Mouse (Mus musculus) right cerebral cortex, postnatal 10 days (tissue): ENCODE data around the gene Cdc42ep1.

Source experiments
- DNase-seq, 2 experiments: peaks; one replicate each; pipeline ENCODE4 v3.0.0; 2021; ENCODE audit warnings: low spot score in 2 of 2

Cdc42ep1 gene

DNA sequence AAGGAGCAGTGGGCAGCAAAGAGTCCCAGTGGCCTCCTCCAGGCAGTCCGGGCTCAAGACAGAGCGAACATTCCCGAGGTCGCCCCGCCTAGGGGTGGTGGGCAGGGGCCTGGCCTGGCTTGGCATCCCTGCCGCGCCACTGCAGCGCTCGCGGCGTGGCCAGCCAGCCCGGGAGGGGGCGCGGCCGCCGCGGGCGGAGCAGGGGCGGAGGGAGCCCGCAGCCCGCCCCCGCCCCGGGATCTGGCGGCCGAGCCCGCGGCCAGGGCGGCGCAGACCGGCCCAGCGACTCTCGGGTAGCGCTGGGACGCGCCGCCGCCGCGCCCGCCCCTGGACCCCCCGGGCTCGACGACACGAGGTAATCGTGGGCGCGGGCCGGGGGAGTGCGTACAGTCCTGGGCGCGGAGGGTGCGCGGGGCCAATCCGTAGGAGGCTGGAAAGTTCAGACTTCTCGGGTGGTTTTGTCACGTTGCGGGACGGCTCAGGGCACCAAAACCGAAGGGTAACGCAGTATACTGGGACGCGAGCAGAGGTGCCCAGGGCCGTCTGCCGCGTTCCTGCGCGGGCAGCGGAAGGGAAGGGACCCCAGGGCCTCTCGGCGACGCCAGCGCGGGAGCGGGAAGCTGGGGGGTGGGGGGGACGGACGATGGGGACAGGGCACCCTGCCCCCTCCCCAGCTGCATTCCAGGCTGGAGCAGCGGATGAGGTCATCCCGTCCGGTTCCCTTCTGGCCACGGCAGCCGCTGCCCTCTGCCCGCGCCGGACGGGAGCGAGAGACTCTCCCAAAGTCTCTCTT is at the start of gene Cdc42ep1:
TSS of gene Cdc42ep1 (plus strand) at position 254 of the 793 bp plus-strand sequence.
- peak in 1 of 2 experiments; percentile 59 for DNase-seq

DNA sequence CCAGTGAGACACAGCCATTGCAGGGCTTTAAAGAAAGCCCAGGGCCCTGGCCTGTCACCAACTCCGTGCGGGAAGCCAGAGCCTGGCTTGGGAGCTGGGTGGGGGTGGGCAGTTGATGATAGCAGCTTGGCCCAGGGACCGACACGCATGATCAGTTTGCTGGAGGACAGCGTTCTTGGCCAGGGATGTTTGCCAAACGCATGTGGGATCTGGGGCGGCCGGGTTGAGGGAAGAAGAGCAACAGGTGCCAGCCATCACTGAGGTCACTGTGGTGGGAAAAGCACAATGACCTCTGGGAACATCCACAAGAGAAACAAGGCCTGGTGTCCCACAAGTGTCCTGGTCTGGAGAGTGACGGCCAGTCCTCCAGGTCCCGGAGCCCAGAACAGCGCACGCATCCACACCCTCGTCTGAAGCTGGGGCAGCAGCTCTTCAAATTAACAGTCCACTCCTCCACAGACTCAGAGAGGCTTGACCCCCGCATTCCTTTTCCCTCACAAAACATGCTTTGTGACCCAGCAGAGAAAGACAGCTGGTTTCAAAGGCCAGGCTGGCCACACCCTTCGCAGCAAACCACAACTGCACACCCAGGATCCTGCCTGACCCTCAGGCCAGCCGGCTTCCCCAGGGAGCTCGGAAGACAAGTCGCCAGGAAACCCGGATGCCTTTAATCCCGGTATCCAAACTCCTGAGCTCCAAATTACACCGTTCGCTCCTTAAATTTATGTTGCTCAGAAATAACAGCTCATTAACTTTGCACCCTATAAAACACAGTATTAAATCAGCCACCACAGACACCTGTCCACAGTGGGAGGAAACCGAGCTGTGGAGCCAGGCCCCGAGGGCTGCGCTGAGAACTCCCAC is 46.0 kb upstream of the Cdc42ep1 start:
- no peak for DNase-seq

DNA sequence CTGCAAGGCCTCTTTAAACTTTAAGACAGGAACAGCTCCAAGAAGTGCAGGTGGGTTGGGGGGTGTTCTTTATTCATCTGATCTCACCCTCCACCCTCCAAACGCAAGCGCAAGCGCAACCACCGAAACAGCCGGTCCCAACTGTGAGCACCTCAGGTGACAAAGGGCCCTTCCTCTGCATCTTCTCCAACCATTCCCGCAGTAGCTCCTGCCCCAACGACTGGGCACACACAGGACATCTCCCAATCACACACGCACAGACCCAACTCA is 45.4 kb upstream of the Cdc42ep1 start:
- DNase-seq, result no peak

DNA sequence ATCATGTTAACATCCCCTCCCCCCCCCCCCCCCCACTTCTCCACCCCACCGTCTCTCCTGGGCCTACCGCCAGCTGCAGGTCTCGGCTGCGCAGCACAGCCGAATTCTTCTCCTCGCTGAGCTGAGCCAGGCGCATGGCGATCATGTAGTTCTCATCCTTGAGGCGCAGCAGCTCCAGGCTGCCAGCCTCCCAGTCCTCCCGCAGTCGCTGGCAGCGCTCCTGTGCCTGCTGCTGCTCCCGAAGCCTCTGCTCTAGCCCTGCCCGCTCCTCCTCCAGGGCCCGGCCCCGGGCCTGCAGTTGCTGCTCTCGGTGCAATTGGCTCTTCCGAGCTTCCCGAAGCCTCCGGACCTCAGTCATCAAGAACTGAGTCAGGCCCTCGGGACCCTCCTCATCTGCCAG is 43.4 kb upstream of the Cdc42ep1 start:
- peak; percentile 71 to 72 for DNase-seq

DNA sequence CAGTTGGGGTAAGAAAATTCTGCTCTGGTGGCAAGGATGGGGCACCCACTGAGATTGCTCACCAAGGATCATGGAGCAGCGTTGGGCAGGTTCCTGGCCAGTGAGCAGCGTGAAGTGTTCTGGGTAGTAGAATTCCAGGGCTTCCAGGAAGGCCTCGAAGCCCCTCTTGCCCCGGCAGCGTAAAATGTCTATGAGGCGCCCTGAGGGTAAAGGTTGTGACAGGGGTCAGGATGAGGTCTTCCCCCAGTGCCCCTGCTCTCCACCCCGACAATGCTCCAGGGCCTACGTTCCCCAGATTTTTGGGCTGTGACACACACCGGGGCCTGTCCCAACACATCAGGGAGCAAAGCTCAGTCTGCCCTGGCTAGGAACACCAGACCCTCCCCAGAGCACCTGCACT is 40.9 kb upstream of the Cdc42ep1 start:
- DNase-seq, result no peak

DNA sequence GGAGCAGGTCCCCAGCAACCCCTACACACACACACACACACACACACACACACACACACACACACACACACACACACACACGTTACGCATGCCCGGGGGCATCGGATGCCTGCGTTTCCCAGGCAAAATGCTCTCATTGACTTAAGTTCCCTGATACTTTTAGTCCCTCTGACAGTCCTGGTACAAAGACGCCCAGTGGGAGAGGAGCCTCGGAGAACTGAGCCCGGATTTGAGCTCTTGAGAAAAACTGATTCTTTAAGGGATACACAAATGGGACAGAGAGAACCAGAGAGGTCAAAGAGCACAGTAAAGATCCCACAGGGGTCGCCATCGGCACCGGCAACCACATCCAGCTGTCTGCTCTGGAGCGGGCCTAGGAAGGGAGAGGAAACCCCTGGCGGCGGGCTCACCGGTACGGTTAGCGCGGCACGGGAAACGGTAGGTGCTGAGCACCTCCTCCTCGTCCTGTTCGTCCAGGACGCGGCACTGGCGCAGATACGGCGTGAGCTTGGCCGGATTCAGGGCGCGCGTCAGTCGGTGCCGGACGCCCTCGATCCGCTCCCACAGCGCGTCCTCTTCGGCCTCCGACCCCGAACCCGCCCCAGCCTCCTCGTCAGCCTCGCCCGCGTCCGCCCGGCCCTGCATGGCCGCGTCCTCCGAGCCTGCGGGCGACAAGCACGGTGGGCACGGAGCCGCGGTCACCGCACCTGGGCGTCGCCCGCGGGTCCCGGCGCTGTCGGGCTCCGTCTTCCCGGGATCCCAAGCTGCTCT is 40.3 kb upstream of the Cdc42ep1 start:
- no peak for DNase-seq

DNA sequence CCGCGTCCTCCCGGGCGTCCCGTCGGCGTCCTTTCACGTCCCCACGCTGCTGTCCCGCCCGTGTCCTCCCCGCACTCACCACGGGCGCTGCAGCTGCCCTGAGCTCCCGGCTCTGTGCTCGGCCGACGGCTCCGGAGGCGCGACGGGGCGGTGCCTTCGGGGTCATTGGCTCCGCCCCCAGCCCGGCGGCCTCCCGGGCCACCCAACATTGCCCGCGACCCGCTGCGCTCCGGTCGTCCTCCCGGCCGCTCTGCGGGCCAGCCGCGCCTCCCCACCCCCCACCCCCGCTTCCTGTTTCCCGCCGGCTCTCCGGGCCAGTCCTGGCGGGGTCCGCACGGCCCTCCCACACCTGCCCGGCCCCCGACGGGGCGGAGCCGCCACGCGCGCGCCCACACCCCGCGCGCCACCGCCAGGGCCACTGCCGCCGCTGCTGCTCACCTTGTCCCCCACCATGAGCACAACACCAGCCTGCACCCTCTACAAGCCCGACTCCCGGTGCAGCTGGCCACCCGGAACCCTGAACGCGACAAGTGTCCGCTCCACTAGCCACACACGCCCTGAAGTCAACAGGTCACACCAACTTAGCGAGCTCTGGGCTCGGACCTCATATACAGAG is 39.5 kb upstream of the Cdc42ep1 start, which contains the start of gene Card10:
TSS of gene Card10 (minus strand) at position 267 of the 616 bp plus-strand sequence.
- no peak for DNase-seq

DNA sequence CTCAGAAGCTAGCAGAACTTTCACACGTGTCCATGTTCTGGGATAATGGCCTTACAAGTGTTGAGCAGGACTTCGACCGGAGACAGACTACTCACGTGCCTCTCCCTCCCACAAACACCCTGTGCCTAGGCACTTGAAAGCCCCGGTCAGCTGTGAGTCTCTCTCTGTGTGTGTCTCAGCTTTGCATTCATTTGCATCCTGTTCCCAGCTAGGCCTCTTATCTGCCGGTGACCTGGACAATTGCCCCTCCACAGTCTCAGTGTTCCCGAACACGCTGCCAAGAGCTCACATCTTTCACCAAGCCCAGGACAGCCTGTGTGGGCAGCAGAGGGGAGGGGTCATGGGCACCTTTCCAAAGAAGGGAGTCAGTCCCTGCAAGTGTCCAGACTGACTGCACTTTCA is 38.9 kb upstream of the Cdc42ep1 start:
- DNase-seq, result no peak

DNA sequence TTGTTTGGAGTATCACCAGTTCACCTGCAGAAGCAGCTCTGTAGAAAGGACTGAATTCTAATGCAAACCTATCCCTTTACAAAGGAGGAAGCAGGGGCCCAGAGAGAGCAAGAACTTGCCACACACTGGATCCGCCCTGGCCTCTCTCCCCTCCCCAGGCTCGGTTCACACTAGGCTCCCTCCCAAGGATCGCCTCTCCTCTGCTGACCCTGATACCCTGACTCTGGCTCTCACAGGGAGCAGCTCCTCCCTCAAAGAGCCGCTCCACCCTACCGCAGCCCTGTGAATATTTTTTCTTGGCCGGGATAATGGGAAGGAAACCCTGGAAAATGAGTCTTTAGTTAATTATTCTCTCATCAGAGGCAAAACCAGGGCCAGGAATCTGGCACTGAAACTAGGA is 38.1 kb upstream of the Cdc42ep1 start:
- DNase-seq, result no peak

DNA sequence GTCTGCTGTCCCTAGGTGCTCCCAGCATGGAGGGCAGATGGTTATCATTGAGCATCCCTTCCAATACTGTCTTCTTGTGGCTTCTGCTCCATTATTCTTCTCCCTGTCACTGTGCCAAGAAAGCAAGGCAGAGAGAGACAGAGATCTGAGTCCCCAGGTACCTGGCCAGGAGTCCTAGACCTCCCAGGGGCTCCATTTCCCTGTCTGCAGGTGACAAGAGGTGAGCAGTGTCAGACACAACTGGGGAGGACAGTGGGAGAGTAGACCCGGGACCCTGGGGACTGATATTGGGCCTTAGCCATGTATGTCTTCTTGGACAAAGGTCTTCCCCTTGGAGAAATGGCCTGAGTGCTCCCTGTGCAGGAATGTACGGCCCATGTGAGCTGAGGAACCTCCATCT is 37.1 kb upstream of the Cdc42ep1 start:
- DNase-seq, result no peak

DNA sequence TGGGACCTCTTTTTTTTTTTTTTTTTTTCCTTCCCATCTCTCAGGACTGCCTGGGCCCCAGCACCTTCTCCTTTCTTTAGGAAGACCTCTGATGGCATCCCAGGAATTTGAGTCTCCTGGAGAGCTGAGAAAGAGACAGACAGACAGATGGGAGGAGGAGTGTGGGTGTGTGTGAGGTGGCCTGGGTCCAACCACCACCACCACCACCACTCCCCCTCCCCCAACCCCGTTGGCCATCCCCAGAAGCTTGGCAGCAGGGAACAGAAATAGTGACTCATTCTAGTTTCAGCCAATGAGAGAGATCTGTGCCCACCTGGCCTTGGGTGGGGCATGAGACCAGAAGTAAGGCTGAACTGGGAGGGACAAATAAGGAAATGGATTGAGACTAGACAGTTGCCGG is 35.8 kb upstream of the Cdc42ep1 start:
- DNase-seq, result no peak

DNA sequence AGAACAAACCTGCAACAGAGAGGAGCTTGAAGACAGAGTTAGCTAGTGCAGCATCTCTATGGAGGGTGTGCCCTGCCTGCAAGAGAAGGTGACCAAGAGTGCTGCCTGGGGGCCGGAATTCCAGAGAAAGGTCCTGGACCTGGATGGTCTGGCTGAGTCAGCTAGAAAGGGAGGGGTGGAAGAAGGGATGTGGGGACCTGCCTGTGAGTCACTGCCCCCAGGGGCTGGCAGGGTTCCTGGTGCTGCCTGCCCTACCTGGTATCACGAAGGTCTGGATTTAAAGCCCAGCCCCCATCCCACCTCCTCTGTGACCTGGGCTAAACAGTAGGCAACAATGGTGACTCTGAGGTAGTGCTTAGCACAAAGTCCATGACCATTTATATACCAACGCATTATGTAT is 35.3 kb upstream of the Cdc42ep1 start:
- DNase-seq, result no peak

DNA sequence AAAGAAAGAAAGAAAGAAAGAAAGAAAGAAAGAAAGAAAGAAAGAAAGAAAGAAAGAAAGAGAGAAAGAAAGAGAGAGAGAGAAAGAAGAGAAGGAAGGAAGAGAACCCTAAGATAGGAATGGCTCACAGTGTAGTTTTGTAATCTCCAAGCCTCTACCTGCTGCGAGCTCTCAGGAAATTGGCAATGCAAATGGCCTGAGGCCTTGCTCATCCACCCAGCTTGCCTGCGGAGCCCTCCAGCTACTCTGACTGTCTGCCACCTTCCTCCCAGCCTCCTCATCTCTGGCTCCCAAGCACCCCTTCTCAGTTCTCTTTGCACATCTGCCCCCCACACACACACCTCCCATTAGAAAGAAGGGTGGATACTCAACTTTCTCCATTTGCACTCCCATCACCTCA is 33.4 kb upstream of the Cdc42ep1 start:
- no peak for DNase-seq

DNA sequence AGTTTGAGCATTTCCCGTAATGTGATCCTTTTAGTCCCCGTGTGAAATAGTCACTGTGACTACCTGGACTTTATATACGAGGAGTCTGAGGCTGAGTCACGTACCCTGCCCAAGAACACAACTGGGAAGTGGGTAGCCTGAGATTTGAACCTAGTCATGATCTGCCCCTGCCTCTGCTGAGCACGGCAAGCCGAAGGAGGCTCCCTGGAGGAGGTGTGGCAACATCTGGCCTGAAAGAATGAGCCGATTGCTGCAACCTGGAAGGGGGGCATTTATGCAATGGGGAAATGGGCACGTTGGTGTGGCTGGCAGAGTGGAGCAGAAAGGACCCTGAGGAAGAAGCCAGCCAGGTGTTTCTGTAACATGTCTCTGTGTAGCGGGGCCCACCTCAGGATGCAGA is 32.7 kb upstream of the Cdc42ep1 start:
- DNase-seq, result no peak

DNA sequence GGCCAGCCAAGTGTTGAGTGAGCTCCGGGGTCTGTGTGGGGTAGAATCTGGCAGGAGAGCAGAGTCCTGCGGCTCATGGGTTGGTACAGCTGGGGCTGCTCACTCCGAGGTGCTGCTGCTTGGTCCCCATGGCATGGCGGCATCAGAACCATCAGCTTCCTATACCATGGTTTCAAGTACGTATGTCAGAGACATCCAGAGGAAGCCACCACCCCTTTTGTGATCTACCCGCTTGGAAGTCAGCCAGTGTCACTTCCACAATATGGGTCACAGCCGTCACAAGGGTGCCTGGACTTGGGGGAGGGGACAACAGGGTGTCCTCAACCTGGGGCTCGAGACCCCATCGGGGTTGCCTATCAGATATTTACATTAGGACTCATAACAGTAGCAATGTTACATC is 32.3 kb upstream of the Cdc42ep1 start:
- DNase-seq, result no peak

DNA sequence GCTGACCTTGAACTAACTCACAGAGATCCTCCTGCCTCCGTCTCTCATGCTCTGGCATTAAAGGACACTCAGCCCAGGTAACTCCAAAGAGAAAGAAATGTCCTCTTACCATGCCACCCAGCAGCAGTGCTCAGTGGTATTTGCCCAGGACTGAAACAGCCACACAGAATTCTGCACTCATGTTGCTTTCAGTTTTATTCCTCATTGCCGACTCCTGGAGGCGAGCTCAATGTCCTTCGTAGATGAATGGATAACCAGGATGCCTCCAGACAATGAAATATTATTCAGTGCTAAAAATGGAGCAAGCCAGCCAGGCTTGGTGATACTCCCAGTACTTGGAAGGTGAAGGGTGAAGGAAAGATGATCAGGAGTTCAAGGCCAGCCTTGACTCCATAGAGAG is 28.8 kb upstream of the Cdc42ep1 start:
- DNase-seq, result no peak

DNA sequence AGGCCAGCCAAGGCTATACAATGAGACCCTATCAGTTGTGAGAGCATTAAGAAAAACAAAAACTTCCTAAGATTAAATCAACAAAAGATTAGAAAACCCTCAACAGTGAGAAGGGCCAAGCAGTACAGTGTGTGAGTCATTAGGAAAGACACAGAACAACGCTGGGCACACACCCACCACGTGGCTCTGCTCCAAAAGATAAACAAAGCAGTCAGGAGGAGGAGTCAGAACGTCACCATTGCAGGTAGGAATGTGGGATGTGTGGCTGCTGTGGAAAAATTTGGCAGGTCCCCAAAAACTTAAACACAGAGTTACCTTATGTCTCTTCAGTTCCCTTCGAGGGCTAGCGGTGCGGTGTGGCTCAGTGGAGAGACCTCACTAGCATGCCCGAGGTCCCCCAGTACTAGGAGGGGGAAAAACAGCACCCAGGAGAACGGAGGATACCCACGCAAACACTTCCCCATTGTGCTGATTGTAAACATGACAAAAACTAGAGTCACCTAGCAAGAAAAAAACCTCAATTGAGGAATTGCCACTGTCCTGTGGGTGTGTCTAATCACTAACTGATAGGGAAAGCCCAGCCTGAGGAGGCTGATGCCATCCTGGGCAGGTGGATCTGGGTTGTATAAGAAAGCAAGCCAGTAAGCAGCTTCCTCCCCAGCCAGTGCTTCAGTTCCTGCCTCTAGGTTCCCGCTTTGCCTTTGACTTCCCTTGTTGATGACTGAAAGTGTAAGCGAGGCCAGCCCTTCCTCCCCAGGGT is 26.9 kb upstream of the Cdc42ep1 start:
- no peak for DNase-seq

DNA sequence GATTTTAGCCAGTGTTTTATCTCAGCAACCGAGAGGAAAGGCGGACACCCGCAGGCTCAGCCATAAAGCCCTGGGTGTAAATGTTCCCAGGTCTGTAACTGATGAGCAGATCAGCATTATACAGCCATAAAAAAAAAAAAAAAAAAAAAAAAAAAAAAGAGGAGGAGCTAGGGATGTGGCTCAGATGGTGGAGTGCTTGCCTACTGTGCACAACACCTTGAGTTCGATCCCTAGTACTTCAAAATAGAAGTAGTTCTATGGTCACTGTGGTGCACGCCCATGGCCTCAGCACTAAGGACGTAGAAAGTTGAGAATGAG is 26.4 kb upstream of the Cdc42ep1 start:
- DNase-seq, result no peak

DNA sequence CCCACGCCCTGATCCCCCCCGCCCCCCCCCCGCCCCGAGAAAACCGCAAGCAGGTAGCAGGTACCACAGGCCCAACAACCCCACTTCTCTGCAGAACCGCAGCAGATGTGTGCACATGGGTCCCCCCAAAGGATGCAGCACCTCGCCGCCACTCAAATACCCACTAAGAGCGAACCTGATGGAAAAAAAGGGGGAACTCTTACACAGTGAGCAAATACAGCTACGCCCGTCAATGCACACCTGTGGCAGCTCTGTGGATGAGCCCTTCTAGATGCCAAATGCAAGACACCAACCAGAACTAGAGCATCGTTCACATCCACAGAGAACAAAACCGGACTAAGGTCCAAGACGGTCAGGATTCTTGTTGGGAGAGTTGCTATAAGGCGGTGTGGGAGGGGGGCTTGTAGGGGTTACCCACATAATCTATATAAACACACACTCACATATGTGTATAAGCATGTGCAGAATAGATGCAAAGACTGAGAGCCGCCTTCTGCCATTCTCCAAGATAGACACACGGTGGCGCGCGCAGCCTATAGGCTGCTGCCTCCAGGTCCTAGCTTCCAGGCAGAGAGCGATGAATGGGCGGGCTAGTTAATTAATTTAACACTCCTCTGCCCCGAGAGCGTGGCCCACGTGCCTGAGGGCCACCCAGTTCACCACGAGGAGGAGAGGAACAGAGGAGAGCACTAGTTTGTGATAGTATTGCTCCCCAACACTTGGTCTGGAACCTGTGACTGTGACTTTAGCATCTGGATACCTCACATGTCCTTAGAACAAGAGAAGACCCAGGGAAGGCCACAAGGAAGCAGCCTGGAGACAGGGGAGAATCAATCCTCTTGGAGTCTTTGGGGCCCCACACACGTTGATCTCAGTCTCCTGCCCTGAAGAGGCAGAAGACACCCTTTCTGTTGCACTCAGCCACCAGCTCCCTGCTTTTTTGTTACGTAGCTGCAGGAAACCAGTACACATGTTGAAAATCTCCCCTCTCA is 15.9 kb upstream of the Cdc42ep1 start:
- peak; percentile 73 to 83 for DNase-seq

DNA sequence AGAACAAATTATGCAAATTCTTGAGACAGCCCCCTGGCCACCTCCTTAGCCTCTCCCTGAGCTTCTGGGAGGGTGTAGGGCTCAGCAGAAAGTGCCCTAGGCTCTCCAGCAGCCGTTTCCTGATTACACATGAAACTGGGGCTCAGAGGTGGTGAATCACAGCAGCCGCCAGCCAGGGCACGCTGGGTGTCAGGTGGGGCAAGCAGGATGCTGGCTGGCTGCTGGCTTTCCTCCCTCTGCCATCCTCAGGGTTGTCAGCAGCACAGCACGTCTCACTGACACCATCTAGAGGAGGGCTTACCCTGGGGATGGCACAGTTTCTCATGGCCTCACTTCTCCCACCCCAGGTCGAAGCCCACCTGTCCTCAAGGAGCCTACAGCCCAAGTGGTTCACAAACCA is 14.1 kb upstream of the Cdc42ep1 start:
- DNase-seq, result no peak
